Mouse (Mus musculus) lung, embryonic 14.5 days (tissue): ENCODE results near the gene Tef. TPM values are rescaled to one million over a fixed set of nuclear protein-coding genes. Genes with fewer than 3 reads are reported as not detected.

Source experiments
- ATAC-seq: fragments of 200-750 bp; cut with Nextera tagmentation; 2 replicates; pipeline ENCODE4 v1.8.0; 2017; ENCODE audit warnings: mild to moderate bottlenecking, moderate TSS enrichment, moderate library complexity; ENCODE audit not compliant: insufficient read depth
- DNase-seq: peaks from one replicate; pipeline ENCODE4 v3.0.0-alpha.2; 2015
- H3K27ac ChIP-seq: fragments of 300-500 bp; sonication (generic); 2 replicates; pipeline ENCODE4 v1.5.1; 2014; ENCODE audit warnings: low read depth, mild to moderate bottlenecking, moderate library complexity
- H3K27me3 ChIP-seq: fragments of 300-500 bp; sonication (generic); 2 replicates; pipeline ENCODE4 v1.6.1; 2014; ENCODE audit warnings: low read length, control low read depth; ENCODE audit not compliant: insufficient read depth
- H3K36me3 ChIP-seq: fragments of 300-500 bp; sonication (generic); 2 replicates; pipeline ENCODE4 v1.6.1; 2014; ENCODE audit warnings: control low read depth; ENCODE audit not compliant: insufficient read depth
- H3K4me1 ChIP-seq: fragments of 300-500 bp; sonication (generic); 2 replicates; pipeline ENCODE4 v1.6.1; 2014; ENCODE audit warnings: antibody characterized with exemption, control low read depth; ENCODE audit not compliant: insufficient read depth
- H3K4me2 ChIP-seq: fragments of 300-500 bp; sonication (generic); 2 replicates; pipeline ENCODE4 v1.6.1; 2014; ENCODE audit warnings: mild to moderate bottlenecking
- H3K4me3 ChIP-seq: fragments of 300-500 bp; sonication (generic); 2 replicates; pipeline ENCODE4 v1.5.1; 2014; ENCODE audit warnings: low read depth, low read length
- H3K9ac ChIP-seq: fragments of 300-500 bp; sonication (generic); 2 replicates; pipeline ENCODE4 v1.6.1; 2014
- H3K9me3 ChIP-seq: fragments of 300-500 bp; sonication (generic); 2 replicates; pipeline ENCODE4 v1.6.1; 2016; ENCODE audit warnings: low read depth, low read length, control low read depth
- CTCF ChIP-seq: IDR thresholded peaks from 2 replicates; pipeline ENCODE4 v1.5.1; 2016; ENCODE audit warnings: antibody characterized with exemption, low read depth
- WGBS: fragments of 180-500 bp; shearing (Covaris S2); extraction: QIAGEN DNeasy Blood & Tissue Kit; methylation state at CpG from one replicate; pipeline ENCODE4 v1.1.7; 2014; 5-methylcytosine and 5-hydroxymethylcytosine counted together
- polyA plus RNA-seq: library from polyadenylated mRNA; unstranded; fragments of >200 nt; fragmentation: Nextera tagmentation; extraction: Ambion mirVana; gene quantifications from 2 replicates; pipeline ENCODE4 v1.2.1, GENCODE M21; 2014

Gene Tef
- polyA plus RNA-seq, 1 experiment from 2014 or later: 23.8 TPM

GRCm38 (mm10) chr15:81812696-81813631 is 10.7 kb downstream of the Tef start:
- peaks cover 9% of the 10 kb centered on the region for H3K4me1 ChIP-seq
- DNase-seq (no peak), ATAC-seq (no peak)
- H3K36me3 ChIP-seq: peaks cover 32% of the 10 kb centered on the region
- peak overlapping the region; percentile 87 for H3K4me2 ChIP-seq
- no peak overlapping the region for H3K4me3 ChIP-seq
- 64% methylated on average over 7 of the region's 7 CpGs for WGBS
- no peaks in the 10 kb centered on the region for H3K9me3 ChIP-seq
- no peak overlapping the region for H3K27ac ChIP-seq
- TF ChIP-seq CTCF: no peak
- H3K9ac ChIP-seq: no peak overlapping the region; the same call in 1 of the 2 replicates
- H3K27me3 ChIP-seq: no peaks in the 10 kb centered on the region

- Histone ChIP-seq H3K4me2 (no peak overlapping the region), H3K9me3 (no peaks in the 10 kb centered on the region), H3K36me3 (peaks cover 41% of the 10 kb centered on the region), H3K4me3 (no peak overlapping the region), H3K9ac (no peak overlapping the region), H3K27me3 (no peaks in the 10 kb centered on the region), H3K27ac (no peak overlapping the region), H3K4me1 (peaks cover 9% of the 10 kb centered on the region)
- ATAC-seq: no peak
- WGBS: 85% methylated on average over 5 of the region's 5 CpGs
- TF ChIP-seq CTCF: no peak
- no peak for DNase-seq
Observed at GRCm38 (mm10) chr15:81813986-81814705, 11.9 kb downstream of the Tef start.

- WGBS: 82% methylated on average over 12 of the region's 12 CpGs
- DNase-seq: no peak
- H3K9me3 ChIP-seq: no peaks in the 10 kb centered on the region
- no peak for TF ChIP-seq CTCF
- H3K4me2 ChIP-seq: no peak overlapping the region
- no peak overlapping the region for H3K4me3 ChIP-seq
- H3K36me3 ChIP-seq: peaks cover 41% of the 10 kb centered on the region
- no peak overlapping the region for H3K9ac ChIP-seq
- no peaks in the 10 kb centered on the region for H3K27me3 ChIP-seq
- no peak for ATAC-seq
- H3K27ac ChIP-seq: no peak overlapping the region
- peaks cover 3% of the 10 kb centered on the region for H3K4me1 ChIP-seq
Observed at GRCm38 (mm10) chr15:81814716-81815370, 12.6 kb downstream of the Tef start.

GRCm38 (mm10) chr15:81818404-81818803 is 16.2 kb downstream of the Tef start:
- Histone ChIP-seq H3K4me1 (no peaks in the 10 kb centered on the region), H3K9me3 (no peaks in the 10 kb centered on the region), H3K27me3 (no peaks in the 10 kb centered on the region), H3K9ac (no peak overlapping the region), H3K4me2 (no peak overlapping the region), H3K27ac (no peak overlapping the region), H3K36me3 (peaks cover 68% of the 10 kb centered on the region), H3K4me3 (no peak overlapping the region)
- WGBS: 83% methylated on average over 3 of the region's 3 CpGs
- no peak for DNase-seq
- TF ChIP-seq CTCF: no peak
- no peak for ATAC-seq

GRCm38 (mm10) chr15:81822631-81823030 is 20.4 kb downstream of the Tef start:
- no peak for TF ChIP-seq CTCF
- ATAC-seq: no peak
- 70% methylated on average over 3 of the region's 3 CpGs for WGBS

GRCm38 (mm10) chr15:81824832-81825231 is 22.6 kb downstream of the Tef start:
- WGBS: 70% methylated on average over 3 of the region's 3 CpGs
- H3K36me3 ChIP-seq: peaks cover 70% of the 10 kb centered on the region

More at GRCm38 (mm10) chr15:81822631-81823030, 20.4 kb downstream of the Tef start:
- H3K27ac ChIP-seq: no peak overlapping the region
- no peaks in the 10 kb centered on the region for H3K9me3 ChIP-seq
- H3K4me3 ChIP-seq: no peak overlapping the region
- H3K4me2 ChIP-seq: no peak overlapping the region
- peaks cover 76% of the 10 kb centered on the region for H3K36me3 ChIP-seq
- no peaks in the 10 kb centered on the region for H3K27me3 ChIP-seq
- no peaks in the 10 kb centered on the region for H3K4me1 ChIP-seq
- no peak for DNase-seq
- no peak overlapping the region for H3K9ac ChIP-seq

More at GRCm38 (mm10) chr15:81824832-81825231, 22.6 kb downstream of the Tef start:
- no peak overlapping the region for H3K4me2 ChIP-seq
- no peaks in the 10 kb centered on the region for H3K27me3 ChIP-seq
- no peaks in the 10 kb centered on the region for H3K9me3 ChIP-seq
- no peak overlapping the region for H3K9ac ChIP-seq
- no peak overlapping the region for H3K27ac ChIP-seq
- ATAC-seq: no peak
- no peak for TF ChIP-seq CTCF
- no peaks in the 10 kb centered on the region for H3K4me1 ChIP-seq
- H3K4me3 ChIP-seq: no peak overlapping the region
- DNase-seq: no peak
